Mouse (Mus musculus) neural tube, embryonic 13.5 days (tissue): ENCODE results near the gene Spag7. TPM values are rescaled to one million over a fixed set of nuclear protein-coding genes. Genes with fewer than 3 reads are reported as not detected.

ENCODE experiments used
- ATAC-seq: fragments of 200-750 bp; cut with Nextera tagmentation; 2 replicates; pipeline ENCODE4 v1.8.0; 2017; ENCODE audit warnings: low read depth, mild to moderate bottlenecking, moderate TSS enrichment, moderate library complexity
- H3K27ac ChIP-seq: fragments of 300-500 bp; sonication (generic); replicated peaks from 2 replicates; pipeline ENCODE4 v1.5.1; 2015; ENCODE audit warnings: moderate library complexity, mild to moderate bottlenecking, inconsistent platforms
- H3K27me3 ChIP-seq: fragments of 300-500 bp; sonication (generic); 2 replicates; pipeline ENCODE4 v1.6.1; 2015; ENCODE audit warnings: mild to moderate bottlenecking, inconsistent platforms
- H3K36me3 ChIP-seq: fragments of 300-500 bp; sonication (generic); 2 replicates; pipeline ENCODE4 v1.6.1; 2015; ENCODE audit warnings: mild to moderate bottlenecking, inconsistent platforms
- H3K4me1 ChIP-seq: fragments of 300-500 bp; sonication (generic); replicated peaks from 2 replicates; pipeline ENCODE4 v1.6.1; 2015; ENCODE audit warnings: inconsistent platforms
- H3K4me2 ChIP-seq: fragments of 300-500 bp; sonication (generic); 2 replicates; pipeline ENCODE4 v1.6.1; 2015; ENCODE audit warnings: inconsistent platforms, mild to moderate bottlenecking, moderate library complexity
- H3K4me3 ChIP-seq: fragments of 300-500 bp; sonication (generic); 2 replicates; pipeline ENCODE4 v1.5.1; 2015; ENCODE audit warnings: mild to moderate bottlenecking, inconsistent platforms
- H3K9ac ChIP-seq: fragments of 300-500 bp; sonication (generic); 2 replicates; pipeline ENCODE4 v1.6.1; 2015; ENCODE audit warnings: moderate library complexity, mild to moderate bottlenecking, inconsistent platforms
- H3K9me3 ChIP-seq: fragments of 300-500 bp; sonication (generic); 2 replicates; pipeline ENCODE4 v1.6.1; 2016; ENCODE audit warnings: inconsistent platforms
- WGBS: fragments of 180-500 bp; shearing (Covaris S2); methylation state at CpG from one replicate; pipeline ENCODE4 v1.1.7; 2015; 5-methylcytosine and 5-hydroxymethylcytosine counted together
- polyA plus RNA-seq: library from polyadenylated mRNA; unstranded; fragments of >200 nt; fragmentation: Nextera tagmentation; extraction: Ambion mirVana; gene quantifications from 2 replicates; pipeline ENCODE4 v1.2.1, GENCODE M21; 2015

Gene Spag7
- polyA plus RNA-seq, 1 experiment from 2014 or later = 169 TPM

DNA sequence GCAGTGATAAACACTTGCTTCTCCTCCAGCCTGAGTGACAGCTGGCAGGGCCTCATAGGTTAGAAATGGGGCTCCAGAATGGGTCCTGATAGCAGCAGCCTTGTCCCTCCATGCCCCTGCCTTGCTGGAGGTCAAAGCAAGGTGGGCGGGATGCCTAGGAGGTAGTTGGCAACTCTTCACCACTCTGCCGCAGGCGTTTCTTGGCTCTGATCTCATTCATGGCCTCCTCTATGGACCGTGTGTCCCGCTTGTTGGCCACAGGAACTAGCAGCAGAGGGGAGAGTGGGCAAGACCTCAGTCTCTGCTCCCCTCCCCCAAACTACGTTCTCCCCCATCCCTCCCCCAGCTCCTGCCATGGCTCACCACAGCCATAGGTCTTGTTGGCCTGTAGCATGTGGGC, 5.3 kb downstream of the Spag7 start:
- H3K9ac ChIP-seq = no peak overlapping the region
- no peaks in the 10 kb centered on the region for H3K27me3 ChIP-seq
- H3K4me1 ChIP-seq = peaks cover 17% of the 10 kb centered on the region
- H3K4me3 ChIP-seq = no peak overlapping the region
- peaks cover 53% of the 10 kb centered on the region for H3K36me3 ChIP-seq
- H3K4me2 ChIP-seq = no peak overlapping the region
- 93% methylated on average over 6 of the region's 6 CpGs for WGBS
- ATAC-seq = no peak
- H3K27ac ChIP-seq = no peak overlapping the region
- no peaks in the 10 kb centered on the region for H3K9me3 ChIP-seq

DNA sequence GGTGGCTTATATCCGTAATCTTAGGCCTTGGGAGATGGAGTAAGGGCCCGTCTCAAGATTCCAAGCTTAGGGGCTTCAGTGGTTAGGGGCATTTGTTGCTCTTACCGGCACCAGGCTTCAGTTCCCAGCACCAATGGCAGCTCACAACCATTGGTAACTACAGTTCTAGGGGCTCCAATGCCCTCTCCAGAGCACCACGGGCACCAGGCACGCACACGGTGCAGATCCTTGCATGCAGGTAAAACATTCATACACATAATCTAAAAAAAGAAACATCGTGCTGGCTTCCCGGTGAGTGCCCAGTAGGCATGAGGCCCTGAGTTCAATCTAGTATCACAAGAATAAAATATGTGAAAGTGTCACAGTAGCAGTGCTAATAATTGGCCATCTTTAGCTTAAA, 6.1 kb downstream of the Spag7 start:
- ATAC-seq = no peak

GRCm38 (mm10) chr11:70660571-70660970, 8.6 kb downstream of the Spag7 start:
- no peak for ATAC-seq
- Histone ChIP-seq H3K9ac (no peak overlapping the region), H3K4me1 (peaks cover 18% of the 10 kb centered on the region), H3K4me3 (no peak overlapping the region), H3K27me3 (no peaks in the 10 kb centered on the region), H3K9me3 (no peaks in the 10 kb centered on the region), H3K27ac (no peak overlapping the region), H3K36me3 (peaks cover 47% of the 10 kb centered on the region), H3K4me2 (no peak overlapping the region)
- 88% methylated on average over 8 of the region's 8 CpGs for WGBS

More for the DNA sequence above, 6.1 kb downstream of the Spag7 start:
- no peak overlapping the region for H3K27ac ChIP-seq
- H3K4me3 ChIP-seq = no peak overlapping the region
- no peaks in the 10 kb centered on the region for H3K9me3 ChIP-seq
- peaks cover 53% of the 10 kb centered on the region for H3K36me3 ChIP-seq
- 95% methylated on average over 8 of the region's 8 CpGs for WGBS
- H3K4me2 ChIP-seq = no peak overlapping the region
- no peaks in the 10 kb centered on the region for H3K27me3 ChIP-seq
- no peak overlapping the region for H3K9ac ChIP-seq
- peaks cover 14% of the 10 kb centered on the region for H3K4me1 ChIP-seq

DNA sequence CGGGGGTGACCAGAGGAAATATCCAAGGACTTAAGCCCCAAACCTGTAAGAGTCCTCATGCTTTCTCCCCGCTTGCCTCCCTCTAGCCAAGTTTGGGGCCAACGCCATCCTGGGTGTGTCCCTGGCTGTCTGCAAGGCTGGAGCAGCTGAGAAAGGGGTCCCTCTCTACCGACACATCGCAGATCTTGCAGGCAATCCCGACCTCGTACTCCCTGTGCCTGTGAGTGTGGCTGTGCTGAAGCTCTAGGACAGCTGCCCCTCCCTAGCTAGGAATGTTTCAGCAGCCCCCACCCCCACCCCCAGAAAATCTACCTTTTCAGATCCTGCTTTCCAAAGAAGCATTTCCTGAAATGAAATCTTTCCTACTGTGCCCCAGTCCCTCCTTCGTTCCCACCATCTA, 10.3 kb downstream of the Spag7 start:
- Histone ChIP-seq H3K27ac (no peak overlapping the region), H3K4me3 (no peak overlapping the region), H3K36me3 (peaks cover 32% of the 10 kb centered on the region), H3K9ac (no peak overlapping the region), H3K4me2 (no peak overlapping the region), H3K9me3 (no peaks in the 10 kb centered on the region), H3K27me3 (no peaks in the 10 kb centered on the region), H3K4me1 (peaks cover 23% of the 10 kb centered on the region)
- 81% methylated on average over 8 of the region's 8 CpGs for WGBS
- ATAC-seq = no peak

- Histone ChIP-seq H3K9ac (no peak overlapping the region), H3K4me2 (no peak overlapping the region), H3K36me3 (peaks cover 28% of the 10 kb centered on the region), H3K4me3 (no peak overlapping the region), H3K27me3 (no peaks in the 10 kb centered on the region), H3K9me3 (no peaks in the 10 kb centered on the region), H3K27ac (no peak overlapping the region), H3K4me1 (peaks cover 23% of the 10 kb centered on the region)
- WGBS = 90% methylated on average over 5 of the region's 5 CpGs
- no peak for ATAC-seq
Measured at GRCm38 (mm10) chr11:70658521-70658920, 10.7 kb downstream of the Spag7 start.

DNA sequence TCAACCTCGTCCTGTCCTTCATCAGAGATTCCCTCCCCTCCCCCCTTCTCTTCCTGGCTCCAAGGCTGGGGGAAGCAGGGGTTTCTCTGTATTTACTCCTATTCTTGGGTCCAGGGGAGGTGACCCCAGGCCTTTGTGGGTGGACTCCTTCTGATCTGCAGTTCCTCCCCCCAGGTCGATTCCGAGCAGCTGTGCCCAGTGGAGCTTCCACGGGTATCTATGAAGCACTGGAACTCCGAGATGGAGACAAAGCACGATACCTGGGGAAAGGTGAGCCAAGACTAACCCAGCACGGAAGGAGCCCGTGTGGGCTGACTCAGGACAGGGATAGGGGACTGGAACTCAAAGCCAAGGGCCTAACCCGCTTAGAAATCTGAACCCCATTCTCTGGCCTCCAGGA, 11.2 kb downstream of the Spag7 start:
- no peak overlapping the region for H3K4me3 ChIP-seq
- H3K4me2 ChIP-seq = no peak overlapping the region
- H3K9ac ChIP-seq = no peak overlapping the region
- no peaks in the 10 kb centered on the region for H3K9me3 ChIP-seq
- H3K27ac ChIP-seq = no peak overlapping the region
- H3K4me1 ChIP-seq = peaks cover 29% of the 10 kb centered on the region
- no peak for ATAC-seq
- peaks cover 22% of the 10 kb centered on the region for H3K36me3 ChIP-seq
- H3K27me3 ChIP-seq = no peaks in the 10 kb centered on the region
- 63% methylated on average over 9 of the region's 9 CpGs for WGBS

- WGBS = 55% methylated on average over 6 of the region's 6 CpGs
- ATAC-seq = no peak
- H3K27me3 ChIP-seq = no peaks in the 10 kb centered on the region
Measured at GRCm38 (mm10) chr11:70657573-70657972, 11.6 kb downstream of the Spag7 start.

DNA sequence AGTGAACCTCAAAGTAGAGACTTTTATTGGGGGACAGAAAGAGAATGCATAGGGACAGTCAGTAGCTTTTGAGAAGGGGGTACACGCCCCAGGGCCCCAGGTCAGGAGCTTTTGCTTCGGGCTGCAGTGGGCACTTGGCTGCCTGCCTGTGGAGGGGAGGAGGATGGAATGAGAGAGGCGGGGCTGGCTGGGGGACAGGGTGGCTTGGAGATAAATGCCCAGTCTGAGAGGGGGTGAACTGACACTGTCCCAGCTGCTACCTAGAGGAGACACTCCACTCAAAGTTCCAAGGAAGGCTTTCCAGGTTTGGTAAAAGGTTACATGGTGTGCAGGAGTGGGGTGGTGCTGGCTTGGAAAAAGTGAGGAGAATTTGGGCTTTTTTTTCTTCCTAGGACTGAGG, 12.3 kb downstream of the Spag7 start, which contains the start of gene Eno3:
Gene Eno3, plus strand, starts transcription at position 239 of the 400 bp plus-strand sequence.
- no peak for ATAC-seq
- Histone ChIP-seq H3K4me3 (peak within 1 kb of the TSS; percentile 100), H3K4me2 (peak within 1 kb of the TSS; percentile 92), H3K27me3 (no peaks in the 10 kb centered on the region), H3K27ac (peak within 1 kb of the TSS; percentile 98), H3K36me3 (peaks cover 21% of the 10 kb centered on the region), H3K9me3 (no peaks in the 10 kb centered on the region), H3K9ac (peak within 1 kb of the TSS; percentile 98), H3K4me1 (peaks cover 39% of the 10 kb centered on the region)
- 7% methylated on average over 3 of the region's 3 CpGs for WGBS

More at GRCm38 (mm10) chr11:70657573-70657972, 11.6 kb downstream of the Spag7 start:
- H3K36me3 ChIP-seq = peaks cover 21% of the 10 kb centered on the region
- H3K27ac ChIP-seq = no peak overlapping the region
- no peak overlapping the region for H3K4me3 ChIP-seq
- H3K4me2 ChIP-seq = no peak overlapping the region
- no peaks in the 10 kb centered on the region for H3K9me3 ChIP-seq
- H3K4me1 ChIP-seq = peaks cover 33% of the 10 kb centered on the region
- no peak overlapping the region for H3K9ac ChIP-seq

GRCm38 (mm10) chr11:70656456-70656927, 12.7 kb downstream of the Spag7 start:
- Histone ChIP-seq H3K9ac (peak overlapping the region; percentile 98), H3K36me3 (peaks cover 23% of the 10 kb centered on the region), H3K27ac (peak overlapping the region; percentile 98), H3K9me3 (no peaks in the 10 kb centered on the region), H3K4me3 (peak overlapping the region; percentile 100), H3K4me2 (peak overlapping the region; percentile 92), H3K27me3 (no peaks in the 10 kb centered on the region), H3K4me1 (peaks cover 44% of the 10 kb centered on the region)
- 4% methylated on average over 16 of the region's 16 CpGs for WGBS
- no peak for ATAC-seq

- H3K4me3 ChIP-seq = peak overlapping the region; percentile 100
- peak overlapping the region; percentile 98 for H3K9ac ChIP-seq
- ATAC-seq = peak; percentile 20; the same call in 1 of the 2 replicates
- H3K4me2 ChIP-seq = peak overlapping the region; percentile 92
- peaks cover 50% of the 10 kb centered on the region for H3K4me1 ChIP-seq
- H3K27ac ChIP-seq = peak overlapping the region; percentile 98
- under 1% methylated on average over 54 of the region's 61 CpGs for WGBS
- no peaks in the 10 kb centered on the region for H3K9me3 ChIP-seq
- no peaks in the 10 kb centered on the region for H3K27me3 ChIP-seq
- peaks cover 26% of the 10 kb centered on the region for H3K36me3 ChIP-seq
Measured at GRCm38 (mm10) chr11:70655571-70656455, 13.4 kb downstream of the Spag7 start.

DNA sequence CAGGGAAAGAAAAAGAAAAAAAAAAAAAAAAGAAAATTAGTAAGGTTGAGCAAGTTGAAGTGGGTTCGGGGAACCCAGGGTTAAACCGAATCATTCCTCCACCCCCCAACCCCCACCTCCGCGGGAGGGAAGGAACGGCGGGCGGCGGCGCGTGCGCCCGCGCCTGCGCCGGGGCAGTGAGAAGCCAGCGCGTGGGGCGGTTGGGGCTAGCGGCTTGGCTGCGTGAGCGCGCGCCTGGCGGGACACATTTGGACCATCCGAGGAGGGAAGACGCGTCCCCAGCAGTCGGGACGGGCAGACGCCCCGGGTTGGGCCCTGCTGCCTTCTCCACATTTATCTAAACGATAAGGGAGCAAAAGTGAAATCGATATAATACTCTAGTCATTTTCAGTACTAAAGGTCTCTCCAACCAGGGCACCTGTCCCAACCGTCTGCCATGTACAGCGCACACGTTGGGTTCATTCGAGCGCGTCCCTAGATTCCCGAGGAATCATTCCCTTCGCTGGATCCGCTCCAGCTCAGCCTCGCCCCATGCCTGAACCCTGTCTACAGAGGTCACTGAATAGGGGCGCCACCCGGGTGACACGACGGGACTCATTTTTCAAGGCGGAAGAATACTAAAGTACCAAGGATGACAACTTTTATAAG, 14.2 kb downstream of the Spag7 start:
- peak overlapping the region; percentile 100 for H3K4me3 ChIP-seq
- H3K27me3 ChIP-seq = no peaks in the 10 kb centered on the region
- peak; percentile 60 for ATAC-seq
- under 1% methylated on average over 46 of the region's 48 CpGs for WGBS
- H3K4me2 ChIP-seq = peak overlapping the region; percentile 92
- peaks cover 54% of the 10 kb centered on the region for H3K4me1 ChIP-seq
- H3K27ac ChIP-seq = peak overlapping the region; percentile 98
- H3K36me3 ChIP-seq = peaks cover 28% of the 10 kb centered on the region
- no peaks in the 10 kb centered on the region for H3K9me3 ChIP-seq
- peak overlapping the region; percentile 98 for H3K9ac ChIP-seq
